Mouse (Mus musculus) small intestine, adult 2 months (tissue): ENCODE data around the gene Agr2. TPM values are rescaled to one million over a fixed set of nuclear protein-coding genes. Genes with fewer than 3 reads are reported as not detected.

Experiments
- H3K27ac ChIP-seq: fragments of 200-500 bp; 2 replicates; pipeline ENCODE4 v1.5.1; 2012; ENCODE audit warnings: low read depth, low read length, control low read depth, inconsistent platforms; ENCODE audit not compliant: insufficient read depth
- H3K27me3 ChIP-seq: fragments of 200-500 bp; 2 replicates; pipeline ENCODE4 v1.6.1; 2012; ENCODE audit warnings: mild to moderate bottlenecking, moderate library complexity, low read length, inconsistent platforms; ENCODE audit not compliant: control insufficient read depth, insufficient read depth
- H3K36me3 ChIP-seq: fragments of 200-500 bp; 2 replicates; pipeline ENCODE4 v1.6.1; 2012; ENCODE audit warnings: mild to moderate bottlenecking, low read length, control low read depth, inconsistent platforms; ENCODE audit not compliant: control insufficient read depth, insufficient read depth
- H3K4me1 ChIP-seq: fragments of 200-500 bp; 2 replicates; pipeline ENCODE4 v1.6.1; 2012; ENCODE audit warnings: low read length, inconsistent platforms, mixed read lengths; ENCODE audit not compliant: control insufficient read depth, insufficient read depth, insufficient read length
- H3K4me3 ChIP-seq: fragments of 200-500 bp; 2 replicates; pipeline ENCODE4 v1.5.1; 2012; ENCODE audit warnings: low read depth, mild to moderate bottlenecking, control low read depth, inconsistent platforms, low read length, moderate library complexity
- CTCF ChIP-seq: fragments of 200-500 bp; IDR thresholded peaks from 2 replicates; pipeline ENCODE4 v1.5.1; 2012; ENCODE audit warnings: low read depth, mild to moderate bottlenecking, control low read depth, inconsistent platforms, low read length, moderate library complexity, mixed read lengths; ENCODE audit not compliant: insufficient replicate concordance, insufficient read length; ENCODE audit errors: extremely low read depth
- POLR2A ChIP-seq: fragments of 200-500 bp; IDR thresholded peaks from 2 replicates; pipeline ENCODE4 v1.6.1; 2012; ENCODE audit warnings: low read depth, mild to moderate bottlenecking, control low read depth, inconsistent platforms, low read length, moderate library complexity
- WGBS: fragments of 180-500 bp; shearing (Covaris S2); methylation state at CpG from one replicate; pipeline ENCODE4 v1.1.7; 2018; 5-methylcytosine and 5-hydroxymethylcytosine counted together
- polyA plus RNA-seq: library from polyadenylated mRNA; depleted of rRNA; stranded (reverse); fragments of >200 nt; gene quantifications from 2 replicates; pipeline ENCODE4 v1.2.3, GENCODE M21; 2012

Agr2 gene
- polyA plus RNA-seq, 1 experiment: 251 TPM

GRCm38 (mm10) chr12:35979625-35980024 is 13.1 kb upstream of the Agr2 start:
- no peak overlapping the region for H3K4me3 ChIP-seq
- no peak overlapping the region for H3K27ac ChIP-seq
- no peaks in the 10 kb centered on the region for H3K36me3 ChIP-seq
- 27% methylated on average over 5 of the region's 5 CpGs for WGBS
- peaks cover 2% of the 10 kb centered on the region; the same call in 1 of the 2 replicates for H3K4me1 ChIP-seq
- no peaks in the 10 kb centered on the region for H3K27me3 ChIP-seq
- TF ChIP-seq POLR2A (no peak), CTCF (no peak)

GRCm38 (mm10) chr12:35981732-35982360 is 10.9 kb upstream of the Agr2 start:
- H3K27me3 ChIP-seq: no peaks in the 10 kb centered on the region
- no peak overlapping the region for H3K4me3 ChIP-seq
- H3K27ac ChIP-seq: no peak overlapping the region; the same call in 1 of the 2 replicates
- 10% methylated on average over 6 of the region's 6 CpGs for WGBS
- H3K36me3 ChIP-seq: no peaks in the 10 kb centered on the region
- peaks cover 2% of the 10 kb centered on the region; the same call in 1 of the 2 replicates for H3K4me1 ChIP-seq
- TF ChIP-seq POLR2A (no peak), CTCF (no peak)

- no peak for TF ChIP-seq POLR2A
- TF ChIP-seq CTCF: no peak
- WGBS: 79% methylated on average over 9 of the region's 9 CpGs
- H3K36me3 ChIP-seq: no peaks in the 10 kb centered on the region
- no peak overlapping the region for H3K4me3 ChIP-seq
- no peak overlapping the region for H3K27ac ChIP-seq
- no peaks in the 10 kb centered on the region for H3K27me3 ChIP-seq
- peaks cover 2% of the 10 kb centered on the region; the same call in 1 of the 2 replicates for H3K4me1 ChIP-seq
Measured at GRCm38 (mm10) chr12:35983472-35983871, 9.2 kb upstream of the Agr2 start.

- no peak overlapping the region for H3K27ac ChIP-seq
- no peaks in the 10 kb centered on the region for H3K27me3 ChIP-seq
- peaks cover 2% of the 10 kb centered on the region; the same call in 1 of the 2 replicates for H3K4me1 ChIP-seq
- H3K36me3 ChIP-seq: no peaks in the 10 kb centered on the region
- H3K4me3 ChIP-seq: no peak overlapping the region
- TF ChIP-seq POLR2A (no peak), CTCF (no peak)
- 91% methylated on average over 5 of the region's 5 CpGs for WGBS
Measured at GRCm38 (mm10) chr12:35984743-35985142, 8.0 kb upstream of the Agr2 start.

- Histone ChIP-seq H3K4me1 (no peaks in the 10 kb centered on the region), H3K27ac (no peak overlapping the region), H3K36me3 (no peaks in the 10 kb centered on the region), H3K4me3 (no peak overlapping the region), H3K27me3 (no peaks in the 10 kb centered on the region)
- TF ChIP-seq CTCF (no peak), POLR2A (no peak)
- 25% methylated on average over 3 of the region's 3 CpGs for WGBS
Measured at GRCm38 (mm10) chr12:35993583-35993982, 876 bp downstream of the Agr2 start.

GRCm38 (mm10) chr12:35994098-35994497 is 1.4 kb downstream of the Agr2 start:
- H3K4me1 ChIP-seq: no peaks in the 10 kb centered on the region
- H3K27ac ChIP-seq: no peak overlapping the region; the same call in 1 of the 2 replicates
- H3K36me3 ChIP-seq: no peaks in the 10 kb centered on the region
- no peaks in the 10 kb centered on the region for H3K27me3 ChIP-seq
- no peak overlapping the region for H3K4me3 ChIP-seq
- no peak for TF ChIP-seq POLR2A
- TF ChIP-seq CTCF: no peak

- H3K27ac ChIP-seq: no peak overlapping the region
- H3K36me3 ChIP-seq: no peaks in the 10 kb centered on the region
- no peaks in the 10 kb centered on the region for H3K4me1 ChIP-seq
- whole genome bisulfite sequencing: 15% methylated on average over 5 of the region's 5 CpGs
- TF ChIP-seq CTCF: no peak
- TF ChIP-seq POLR2A: no peak
- H3K4me3 ChIP-seq: no peak overlapping the region
- no peaks in the 10 kb centered on the region for H3K27me3 ChIP-seq
Measured at GRCm38 (mm10) chr12:35995799-35996198, 3.1 kb downstream of the Agr2 start.
